Comparison of ENCODE assay signal across 10 mouse cellular contexts in genomic region chr17:48999463-49000227, GRCm38 (mm10).
A peak's percentile ranks its signal among the peaks of the same experiment; 100 is the strongest.
DNase-seq lines count a peak whose midpoint lies in the region; ATAC-seq and TF ChIP-seq lines count a peak whose summit lies in the region.
"Had no signal": no experiment of that assay in that cellular context is flagged by ENCODE, and none has a peak within 500 bp of the region (broad histone marks: within the 10 kb centered on the region; RNA-seq: fewer than 3 reads in every experiment).

No protein-coding gene starts in this region.

- H3K9ac ChIP-seq in limb, embryonic 13.5 days: no peak overlapping the region
- H3K9ac ChIP-seq in forebrain, postnatal 0 days: no peak overlapping the region
- H3K9ac ChIP-seq in midbrain, embryonic 16.5 days (ENCODE audit: low read depth, low read length): no peak overlapping the region
- H3K9ac ChIP-seq: heart, embryonic 12.5 days had no signal

- 0 out of 2 replicates have a peak, but pooled peaks cover 8% of the 10 kb centered on the region for H3K4me1 ChIP-seq in limb, embryonic 13.5 days
- peaks cover 24% of the 10 kb centered on the region for H3K4me1 ChIP-seq in limb, embryonic 10.5 days
- H3K4me1 ChIP-seq in forebrain, postnatal 0 days (ENCODE audit: insufficient read depth): 0 out of 2 replicates have a peak, but pooled peaks cover 4% of the 10 kb centered on the region
- H3K4me1 ChIP-seq in midbrain, embryonic 16.5 days (ENCODE audit: control insufficient read depth, insufficient read depth, low read length): peaks cover 9% of the 10 kb centered on the region; the same call in 1 of the 2 replicates
- H3K4me1 ChIP-seq: heart, embryonic 12.5 days had no signal

- 4% methylated on average over 11 of the region's 11 CpGs for WGBS in limb, embryonic 13.5 days
- 4% methylated on average over 11 of the region's 11 CpGs for WGBS in limb, embryonic 10.5 days
- 7% methylated on average over 11 of the region's 11 CpGs for WGBS in forebrain, postnatal 0 days
- WGBS in midbrain, embryonic 16.5 days: 4% methylated on average over 11 of the region's 11 CpGs

- no peaks in the 10 kb centered on the region for H3K9me3 ChIP-seq in limb, embryonic 13.5 days
- H3K9me3 ChIP-seq in limb, embryonic 10.5 days (replicated peaks): no peaks in the 10 kb centered on the region
- H3K9me3 ChIP-seq in forebrain, postnatal 0 days (ENCODE audit: low read length): no peaks in the 10 kb centered on the region
- H3K9me3 ChIP-seq in midbrain, embryonic 16.5 days (replicated peaks; ENCODE audit: control insufficient read depth, low read length, poor library complexity, severe bottlenecking): no peaks in the 10 kb centered on the region

- H3K27me3 ChIP-seq in limb, embryonic 13.5 days: peaks cover 6% of the 10 kb centered on the region
- H3K27me3 ChIP-seq in limb, embryonic 10.5 days (ENCODE audit: low read depth, poor library complexity, severe bottlenecking): peaks cover 15% of the 10 kb centered on the region; the same call in 1 of the 2 replicates
- H3K27me3 ChIP-seq in forebrain, postnatal 0 days (ENCODE audit: insufficient read depth, low read length): no peaks in the 10 kb centered on the region
- H3K27me3 ChIP-seq in midbrain, embryonic 16.5 days (ENCODE audit: control insufficient read depth, insufficient read depth, low read depth, low read length): no peaks in the 10 kb centered on the region

- H3K36me3 ChIP-seq in limb, embryonic 13.5 days: no peaks in the 10 kb centered on the region
- no peaks in the 10 kb centered on the region for H3K36me3 ChIP-seq in limb, embryonic 10.5 days
- no peaks in the 10 kb centered on the region for H3K36me3 ChIP-seq in forebrain, postnatal 0 days (ENCODE audit: insufficient read depth)
- no peaks in the 10 kb centered on the region for H3K36me3 ChIP-seq in midbrain, embryonic 16.5 days (ENCODE audit: control insufficient read depth, insufficient read depth, low read length)
- H3K36me3 ChIP-seq: heart, embryonic 12.5 days had no signal

- no peak overlapping the region for H3K4me2 ChIP-seq in limb, embryonic 13.5 days (replicated peaks)
- no peak overlapping the region; the same call in 1 of the 2 replicates for H3K4me2 ChIP-seq in forebrain, postnatal 0 days (ENCODE audit: low read depth)
- no peak overlapping the region for H3K4me2 ChIP-seq in midbrain, embryonic 16.5 days (ENCODE audit: low read length)
- H3K4me2 ChIP-seq: heart, embryonic 12.5 days had no signal

- no peak overlapping the region for H3K4me3 ChIP-seq in limb, embryonic 13.5 days
- no peak overlapping the region for H3K4me3 ChIP-seq in limb, embryonic 10.5 days
- H3K4me3 ChIP-seq in forebrain, postnatal 0 days (ENCODE audit: low read depth, low read length): no peak overlapping the region
- H3K4me3 ChIP-seq in midbrain, embryonic 16.5 days (ENCODE audit: low read depth, low read length): no peak overlapping the region
- H3K4me3 ChIP-seq: heart, embryonic 12.5 days had no signal

- no peak overlapping the region for H3K27ac ChIP-seq in limb, embryonic 13.5 days
- no peak overlapping the region for H3K27ac ChIP-seq in limb, embryonic 10.5 days
- peak overlapping the region; percentile 35; the same call in 1 of the 2 replicates for H3K27ac ChIP-seq in forebrain, postnatal 0 days (ENCODE audit: low read depth, low read length)
- H3K27ac ChIP-seq in midbrain, embryonic 16.5 days (ENCODE audit: low read length): no peak overlapping the region

- peak; percentile 71; the same call in 1 of the 2 replicates for ATAC-seq in limb, embryonic 13.5 days (ENCODE audit: low FRiP score, low read depth)
- ATAC-seq in forebrain, postnatal 0 days: peak; percentile 91
- ATAC-seq in midbrain, embryonic 16.5 days: peak; percentile 43; the same call in 1 of the 2 replicates

- no peak for TF ChIP-seq CTCF in forebrain, postnatal 0 days (IDR thresholded peaks at IDR 0.05; ENCODE audit: low read depth)

- no peak for DNase-seq in limb, embryonic 10.5 days (ENCODE audit: low spot score)
- DNase-seq in brain, embryonic 18.5 days (ENCODE audit: low read depth, low spot score): peak; percentile 32
- DNase-seq in forebrain, postnatal 0 days: peak; percentile 58
- DNase-seq in heart, postnatal 25 days (ENCODE audit: low spot score): no peak
- no peak for DNase-seq in right cerebral cortex, postnatal 4 days
- no peak for DNase-seq in layer of hippocampus, postnatal 14 days (ENCODE audit: low spot score in 2 of 2)
- DNase-seq: kidney, adult 8-10 months had no signal

- intact Hi-C loops in heart, postnatal 25 days (cut with DNase I): no loop called here

Comparison
In these comparisons a context has a peak if more than half of its experiments do, and no peak if none do; other contexts are left out.
1. DNase-seq: peak in brain, embryonic 18.5 days (single experiment) and forebrain, postnatal 0 days (single experiment); none in limb, embryonic 10.5 days (single experiment), heart, postnatal 25 days (single experiment), right cerebral cortex, postnatal 4 days (single experiment) and layer of hippocampus, postnatal 14 days (0 of 2).
2. Peak in every context shown above with its lines, with median percentiles within 50 percentile points of each other: ATAC-seq.